Mouse (Mus musculus) brown adipose tissue, adult 24 weeks (tissue): ENCODE results near the gene Acot13. TPM values are rescaled to one million over a fixed set of nuclear protein-coding genes. Genes with fewer than 3 reads are reported as not detected.
"Not testable (repeated sequence)": the region's sequence is repeated elsewhere in the genome, so short reads cannot be mapped to it uniquely, and the experiment has no call there.

Source experiments
- H3K27ac ChIP-seq: fragments of 200-500 bp; replicated peaks from 2 replicates; pipeline ENCODE4 v1.5.1; 2012; ENCODE audit warnings: low read depth, mild to moderate bottlenecking, low read length
- H3K4me1 ChIP-seq: fragments of 200-500 bp; 2 replicates; pipeline ENCODE4 v1.6.1; 2012; ENCODE audit warnings: low read length, mixed read lengths; ENCODE audit not compliant: control insufficient read depth, insufficient read depth, insufficient read length
- H3K4me3 ChIP-seq: fragments of 200-500 bp; 2 replicates; pipeline ENCODE4 v1.5.1; 2012; ENCODE audit warnings: low read depth, mild to moderate bottlenecking, low read length, moderate library complexity; ENCODE audit not compliant: insufficient read depth
- polyA plus RNA-seq: library from polyadenylated mRNA; stranded (reverse); fragments of >200 nt; gene quantifications from 2 replicates; pipeline ENCODE4 v1.2.4, GENCODE M21; 2012; ENCODE audit not compliant: missing spikeins, insufficient read depth, insufficient read length

The Acot13 gene
- polyA plus RNA-seq, 1 experiment = 487 TPM

DNA sequence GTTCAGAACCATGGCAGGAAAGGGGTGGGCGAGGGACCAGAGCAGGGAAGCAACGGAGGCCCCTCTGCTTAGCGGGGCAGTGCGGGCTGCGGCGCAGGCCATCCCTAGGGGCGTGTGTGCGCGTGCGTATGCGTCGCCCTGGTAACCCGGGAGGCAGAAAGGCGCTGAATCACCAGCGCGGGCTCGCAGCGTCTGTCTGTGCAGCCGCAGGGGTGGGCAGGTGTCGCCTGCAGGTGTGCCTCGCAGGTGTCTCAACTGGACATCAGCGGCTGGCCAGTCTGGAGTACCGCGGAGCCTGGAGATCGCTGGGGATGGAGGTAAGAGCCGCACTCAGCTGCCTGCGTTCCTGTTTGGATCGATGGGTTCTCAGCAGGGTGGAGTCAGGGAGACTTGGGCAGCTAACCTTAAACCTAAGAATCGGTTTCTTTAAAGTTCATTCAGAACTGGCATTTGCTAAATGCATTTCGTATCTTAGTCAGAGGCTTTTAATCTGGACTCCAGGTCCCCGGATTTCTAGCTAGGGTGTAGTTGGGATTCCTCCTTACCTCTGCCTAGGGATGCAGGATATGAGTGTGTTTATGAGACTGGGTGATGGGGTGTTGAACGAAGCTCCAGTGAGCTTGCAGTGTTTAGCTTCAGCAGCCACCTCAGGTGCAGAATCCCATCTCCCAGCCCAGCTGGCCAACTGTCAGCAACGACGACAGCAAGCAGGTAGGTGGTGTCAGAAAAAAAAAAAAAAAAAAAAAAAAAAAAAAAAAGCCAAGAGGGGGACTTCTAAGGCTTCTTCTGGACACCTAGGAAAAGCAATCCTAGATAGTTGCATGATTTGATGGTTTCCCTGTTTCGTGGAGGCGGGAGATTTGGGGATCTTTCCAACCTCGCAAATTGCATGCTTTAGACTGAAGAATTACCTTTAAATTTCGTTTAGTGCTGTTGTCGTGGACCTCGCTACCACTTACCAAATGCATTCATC is 13.9 kb upstream of the Acot13 start, which contains the start of gene D130043K22Rik:
D130043K22Rik (plus strand) TSS at position 153 of the 973 bp plus-strand sequence.
- Histone ChIP-seq H3K4me1 (0 out of 2 replicates have a peak, but pooled peaks cover 2% of the 10 kb centered on the region), H3K27ac (no peak within 1 kb of the TSS), H3K4me3 (peak within 1 kb of the TSS; percentile 26; the same call in 1 of the 2 replicates)

DNA sequence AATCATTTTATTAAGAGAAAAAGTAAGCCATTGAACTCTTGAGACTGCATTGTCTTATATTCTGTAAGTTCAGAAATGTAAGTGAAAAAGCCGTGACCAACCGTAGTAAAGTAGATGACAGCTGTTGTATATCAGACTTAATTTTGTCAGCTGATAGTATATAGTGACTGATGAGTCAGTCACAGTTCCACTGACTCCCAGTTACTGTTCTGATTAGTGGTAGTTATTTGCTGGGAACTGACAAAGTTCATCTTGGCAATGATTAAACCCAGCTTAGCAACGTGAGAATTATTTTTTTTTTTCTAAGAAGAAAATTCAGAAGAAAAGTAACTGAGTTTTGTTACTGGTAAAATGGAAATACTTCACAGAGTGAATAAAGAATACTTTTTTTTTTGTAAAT is 10.4 kb upstream of the Acot13 start:
- H3K4me3 ChIP-seq = no peak overlapping the region

GRCm38 (mm10) chr13:24839831-24840230 is 8.5 kb upstream of the Acot13 start:
- no peak overlapping the region for H3K4me3 ChIP-seq
- H3K27ac ChIP-seq = no peak overlapping the region
- no peaks in the 10 kb centered on the region for H3K4me1 ChIP-seq

More for the DNA sequence above, 10.4 kb upstream of the Acot13 start:
- 0 out of 2 replicates have a peak, but pooled peaks cover 2% of the 10 kb centered on the region for H3K4me1 ChIP-seq
- no peak overlapping the region for H3K27ac ChIP-seq

DNA sequence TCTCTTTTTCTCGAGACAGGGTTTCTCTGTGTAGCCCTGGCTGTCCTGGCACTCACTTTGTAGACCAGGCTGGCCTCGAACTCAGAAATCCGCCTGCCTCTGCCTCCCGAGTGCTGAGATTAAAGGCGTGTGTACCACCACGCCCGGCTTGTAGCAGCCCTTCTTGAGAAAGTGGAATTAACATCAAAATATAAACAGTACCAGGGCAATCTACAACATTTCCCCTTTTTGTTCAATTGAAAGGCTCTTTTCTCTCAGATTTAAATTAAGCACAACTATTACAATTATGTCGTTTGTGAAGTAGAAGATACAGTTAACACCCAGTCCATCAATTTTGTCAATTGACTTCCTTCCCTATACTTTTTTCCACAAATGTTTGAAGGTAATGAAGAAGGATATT is 6.4 kb upstream of the Acot13 start:
- not testable (repeated sequence) for H3K27ac ChIP-seq, H3K4me3 ChIP-seq, H3K4me1 ChIP-seq

GRCm38 (mm10) chr13:24832811-24833155 is 1.4 kb upstream of the Acot13 start:
- no peak overlapping the region for H3K27ac ChIP-seq
- H3K4me1 ChIP-seq = peaks cover 3% of the 10 kb centered on the region; the same call in 1 of the 2 replicates
- peak overlapping the region; percentile 89 for H3K4me3 ChIP-seq

GRCm38 (mm10) chr13:24832131-24832810 is 931 bp upstream of the Acot13 start:
- peaks cover 4% of the 10 kb centered on the region; the same call in 1 of the 2 replicates for H3K4me1 ChIP-seq
- peak overlapping the region; percentile 64 for H3K27ac ChIP-seq

DNA sequence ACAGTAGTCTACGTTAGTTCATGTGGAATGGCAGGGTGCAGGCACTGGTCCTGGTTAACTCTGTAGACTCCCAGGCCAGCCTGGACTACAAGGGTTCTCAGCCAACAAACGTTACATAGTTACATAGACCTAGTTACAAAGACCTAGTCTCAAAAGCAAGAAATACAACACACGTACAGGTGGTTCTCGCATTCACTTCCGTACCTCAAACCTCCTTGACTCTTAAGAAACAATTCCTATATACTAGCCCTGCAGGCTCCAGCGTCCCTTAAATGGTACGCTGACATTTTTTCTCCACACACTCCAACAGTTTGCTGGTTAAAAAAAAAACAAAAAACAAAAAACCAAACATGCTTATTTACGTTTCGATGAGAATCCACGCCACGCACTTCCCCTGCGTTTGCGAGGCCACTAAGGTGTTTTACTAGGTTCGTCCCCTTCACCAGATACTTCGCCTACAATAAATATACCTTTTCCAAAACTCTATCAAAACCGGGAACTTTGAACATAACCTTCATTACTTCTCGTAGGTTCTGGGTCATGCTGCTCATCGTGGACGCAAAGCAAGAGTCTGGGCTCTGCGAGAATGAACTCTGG is 486 bp downstream of the Acot13 start:
- Histone ChIP-seq H3K27ac (peak overlapping the region; percentile 96), H3K4me3 (peak overlapping the region; percentile 97), H3K4me1 (peaks cover 11% of the 10 kb centered on the region; the same call in 1 of the 2 replicates)

More at GRCm38 (mm10) chr13:24832131-24832810, 931 bp upstream of the Acot13 start:
- peak overlapping the region; percentile 89 for H3K4me3 ChIP-seq

- H3K4me3 ChIP-seq = no peak overlapping the region
- peak overlapping the region; percentile 73 for H3K27ac ChIP-seq
- peaks cover 15% of the 10 kb centered on the region; the same call in 1 of the 2 replicates for H3K4me1 ChIP-seq
These were observed 5.2 kb downstream of the Acot13 start for GRCm38 (mm10) chr13:24826116-24826515.

DNA sequence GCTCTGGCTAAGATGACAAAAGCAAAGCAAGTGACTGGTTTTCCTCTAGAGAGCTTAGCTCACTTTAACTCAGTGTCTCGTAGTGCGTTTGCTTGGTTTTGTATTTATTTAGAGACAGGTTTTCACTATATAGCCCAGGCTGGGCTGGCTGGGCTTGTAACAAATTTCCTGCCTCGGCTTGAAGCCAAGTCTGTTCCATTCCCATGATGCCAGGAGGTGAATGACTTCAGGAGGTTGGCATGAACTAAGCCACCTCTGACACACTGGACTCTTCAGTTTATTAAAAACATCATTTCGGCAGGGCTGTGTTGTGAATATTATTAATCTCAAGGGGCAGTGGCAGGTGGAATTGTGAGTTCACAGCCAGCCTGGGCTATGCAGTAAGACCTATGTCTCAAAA is 5.8 kb downstream of the Acot13 start:
- no peak overlapping the region for H3K4me3 ChIP-seq
- peak overlapping the region; percentile 73 for H3K27ac ChIP-seq
- peaks cover 15% of the 10 kb centered on the region; the same call in 1 of the 2 replicates for H3K4me1 ChIP-seq

DNA sequence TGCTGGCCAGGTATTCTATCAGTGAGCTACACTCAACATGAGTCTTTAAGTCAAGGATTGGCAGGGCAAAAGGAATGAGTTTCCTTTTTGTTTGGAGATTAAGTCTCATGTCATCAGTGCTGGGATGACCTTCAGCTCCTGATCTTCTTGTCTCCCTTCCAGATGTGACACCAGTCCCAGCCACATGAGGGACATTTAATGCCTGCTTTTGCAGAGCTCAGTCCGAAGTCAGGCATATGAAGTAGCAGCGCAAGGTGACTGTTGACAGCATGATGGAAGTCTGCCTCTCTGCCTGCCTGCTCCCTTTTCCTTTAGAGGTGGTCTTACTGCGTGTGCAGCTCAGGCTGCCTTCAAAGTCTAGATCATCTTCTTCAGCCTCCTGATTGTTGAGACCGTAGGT is 6.7 kb downstream of the Acot13 start:
- Histone ChIP-seq H3K27ac (peak overlapping the region; percentile 48), H3K4me1 (peaks cover 15% of the 10 kb centered on the region; the same call in 1 of the 2 replicates), H3K4me3 (no peak overlapping the region)

DNA sequence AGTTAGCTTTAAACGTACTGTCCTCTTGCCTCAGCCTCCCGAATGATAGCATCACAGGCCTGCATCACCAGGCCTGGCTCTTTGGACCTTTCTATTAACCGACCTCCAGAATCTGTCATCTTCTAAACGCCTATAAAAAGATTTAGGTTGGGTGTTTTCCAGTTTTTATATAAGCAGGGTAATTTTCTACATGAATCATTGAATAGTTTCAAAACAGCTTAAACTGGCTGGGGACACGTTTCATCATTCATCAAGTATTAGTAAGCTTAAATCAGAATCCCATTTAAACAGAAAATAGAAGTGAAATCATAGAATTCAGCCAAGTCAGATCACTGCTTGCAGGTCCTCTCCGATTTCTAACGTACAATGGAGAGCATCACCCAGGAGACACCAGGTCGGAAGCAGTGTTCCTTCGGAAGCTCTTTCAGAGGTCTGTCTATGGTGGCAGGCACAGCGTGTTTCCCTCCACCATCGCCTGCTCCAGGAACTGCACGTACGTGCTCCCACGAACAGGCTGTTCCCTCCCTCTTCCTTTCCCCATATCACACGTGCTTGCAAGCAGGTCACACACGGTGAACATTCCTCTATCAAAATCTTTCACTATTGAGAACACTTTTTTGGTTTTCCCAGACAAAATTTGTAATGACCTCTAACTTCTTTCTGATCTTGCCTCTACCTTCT is 8.5 kb downstream of the Acot13 start:
- H3K27ac ChIP-seq = peak overlapping the region; percentile 13
- peaks cover 15% of the 10 kb centered on the region; the same call in 1 of the 2 replicates for H3K4me1 ChIP-seq
- no peak overlapping the region for H3K4me3 ChIP-seq

GRCm38 (mm10) chr13:24819931-24820330 is 11.4 kb downstream of the Acot13 start:
- H3K27ac ChIP-seq = no peak overlapping the region
- peaks cover 7% of the 10 kb centered on the region; the same call in 1 of the 2 replicates for H3K4me1 ChIP-seq
- no peak overlapping the region for H3K4me3 ChIP-seq

DNA sequence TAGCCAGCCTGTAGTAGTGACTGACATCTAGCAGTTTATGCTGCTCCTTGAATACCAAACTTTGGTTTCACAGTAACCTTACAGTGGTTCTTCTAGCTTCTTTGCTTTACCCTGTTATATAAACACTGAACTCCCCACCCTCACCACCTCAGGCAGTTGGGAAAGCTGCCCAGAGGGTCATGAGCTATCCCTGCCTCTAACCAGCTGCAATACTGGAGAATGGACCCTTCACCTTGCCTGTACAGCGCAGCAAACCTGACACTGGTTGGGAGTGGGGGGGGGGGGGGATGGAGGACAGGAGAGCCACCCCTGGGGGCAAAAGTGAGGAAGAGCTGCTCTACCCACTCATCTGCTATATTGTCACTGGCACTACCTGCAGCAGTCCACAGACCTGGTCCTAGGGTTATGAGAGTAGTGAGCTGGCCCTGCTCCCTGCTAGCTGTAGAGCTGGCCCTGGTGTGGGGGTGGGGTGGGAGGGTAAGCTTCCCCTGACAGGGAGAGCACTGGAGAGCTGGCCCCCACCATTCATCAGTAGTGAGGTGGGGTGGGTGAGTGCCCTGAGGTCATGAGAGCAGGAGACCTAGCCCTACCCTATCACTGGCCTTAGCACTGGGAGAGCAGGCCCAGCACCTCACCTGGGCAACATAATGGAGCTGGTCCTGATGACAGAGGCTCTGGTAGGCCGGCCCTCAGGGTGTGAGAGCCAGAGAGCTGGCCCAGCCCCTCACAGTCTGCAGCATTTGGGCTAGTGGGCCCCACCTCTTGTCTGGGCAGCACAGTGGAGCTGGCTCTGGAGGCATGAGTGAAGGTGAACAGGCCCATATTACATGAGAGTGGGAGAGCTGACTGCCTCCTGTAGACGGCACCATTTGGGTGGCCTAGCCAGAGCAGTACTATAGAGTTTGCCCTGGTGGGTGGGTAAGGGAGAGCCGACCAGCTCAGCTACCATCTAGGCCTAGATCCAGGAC is 14.9 kb downstream of the Acot13 start:
- H3K4me1 ChIP-seq = no peaks in the 10 kb centered on the region
- no peak overlapping the region for H3K27ac ChIP-seq
- no peak overlapping the region for H3K4me3 ChIP-seq
